Mouse (Mus musculus) cerebellum, adult 2 months (tissue): ENCODE data around the gene 2210017I01Rik. TPM values are rescaled to one million over a fixed set of nuclear protein-coding genes. Genes with fewer than 3 reads are reported as not detected.

Experiments used
- DNase-seq, 2 experiments: peaks; one replicate each; pipeline ENCODE4 v3.0.0; 2021
- H3K27ac ChIP-seq: fragments of 200-500 bp; 2 replicates; pipeline ENCODE4 v1.5.1; 2012; ENCODE audit warnings: low read length, control low read depth, inconsistent platforms; ENCODE audit not compliant: insufficient read depth
- H3K27me3 ChIP-seq: fragments of 200-500 bp; 2 replicates; pipeline ENCODE4 v1.6.1; 2012; ENCODE audit warnings: inconsistent platforms, mild to moderate bottlenecking, low read length, moderate library complexity; ENCODE audit not compliant: control insufficient read depth, insufficient read depth
- H3K4me1 ChIP-seq: fragments of 200-500 bp; 2 replicates; pipeline ENCODE4 v1.6.1; 2011; ENCODE audit warnings: low read length; ENCODE audit not compliant: control insufficient read depth, insufficient read depth
- H3K4me3 ChIP-seq: fragments of 200-500 bp; replicated peaks from 2 replicates; pipeline ENCODE3; 2011; ENCODE audit warnings: mild to moderate bottlenecking, low read depth, low read length, control low read depth; ENCODE audit not compliant: insufficient read depth
- CTCF ChIP-seq: fragments of 200-500 bp; IDR thresholded peaks from 2 replicates; pipeline ENCODE4 v1.5.1; 2011; ENCODE audit warnings: low read depth, mild to moderate bottlenecking, control low read depth, low read length, moderate library complexity, borderline replicate concordance; ENCODE audit not compliant: insufficient read depth
- POLR2A ChIP-seq: fragments of 200-500 bp; IDR thresholded peaks from 2 replicates; pipeline ENCODE4 v1.6.1; 2011; ENCODE audit warnings: low read length, control low read depth, borderline replicate concordance; ENCODE audit not compliant: insufficient read depth
- WGBS: fragments of 180-500 bp; shearing (Covaris S2); methylation state at CpG from one replicate; pipeline ENCODE4 v1.1.7; 2018; 5-methylcytosine and 5-hydroxymethylcytosine counted together
- polyA plus RNA-seq: library from polyadenylated mRNA; depleted of rRNA; stranded (reverse); fragments of >200 nt; gene quantifications from 2 replicates; pipeline ENCODE4 v1.2.3, GENCODE M21; 2012; rRNA removed

2210017I01Rik gene
- polyA plus RNA-seq = not detected in 2 replicates

DNA sequence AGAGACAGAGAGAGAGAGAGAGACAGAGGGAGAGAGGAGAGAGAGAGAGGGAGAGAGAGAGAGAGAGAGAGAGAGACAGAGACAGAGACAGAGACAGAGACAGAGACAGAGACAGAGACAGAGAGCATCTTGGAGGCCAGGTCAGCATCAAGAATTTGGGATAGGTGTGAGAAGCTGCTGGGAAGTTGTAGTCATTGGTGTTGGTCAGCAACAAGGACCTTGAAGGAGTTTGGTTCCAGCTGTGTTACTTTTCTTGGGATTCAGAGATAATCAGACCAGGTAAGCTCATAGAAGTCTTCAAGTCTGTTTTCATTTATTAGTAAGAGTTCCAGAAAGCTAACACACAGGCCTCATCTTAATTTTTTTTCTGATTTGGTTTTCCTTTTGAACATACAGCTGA lies at the start of gene 2210017I01Rik:
TSS of gene 2210017I01Rik (minus strand) at position 101 of the 400 bp plus-strand sequence.
- no peaks in the 10 kb centered on the region for H3K27me3 ChIP-seq
- DNase-seq = no peak
- H3K4me1 ChIP-seq = no peaks in the 10 kb centered on the region
- TF ChIP-seq POLR2A (no peak), CTCF (no peak)
- H3K4me3 ChIP-seq = no peak within 1 kb of the TSS
- no peak within 1 kb of the TSS for H3K27ac ChIP-seq

GRCm38 (mm10) chr3:92656826-92657225 lies 49.5 kb upstream of the 2210017I01Rik start, which contains the start of gene Lce1b:
TSS of gene Lce1b (minus strand) at chr3:92656926.
- DNase-seq = no peak
- Histone ChIP-seq H3K27ac (no peak within 1 kb of the TSS), H3K27me3 (no peaks in the 10 kb centered on the region), H3K4me3 (no peak within 1 kb of the TSS), H3K4me1 (no peaks in the 10 kb centered on the region)
- TF ChIP-seq POLR2A (no peak), CTCF (no peak)

- no peak within 1 kb of the TSS for H3K4me3 ChIP-seq
- TF ChIP-seq CTCF (no peak), POLR2A (no peak)
- 92% methylated on average over 1 of the region's 1 CpGs for WGBS
Observed at GRCm38 (mm10) chr3:92648207-92648606, 40.9 kb upstream of the 2210017I01Rik start, which contains the start of gene Lce1a1. TSS of gene Lce1a1 (minus strand) at chr3:92648307.

DNA sequence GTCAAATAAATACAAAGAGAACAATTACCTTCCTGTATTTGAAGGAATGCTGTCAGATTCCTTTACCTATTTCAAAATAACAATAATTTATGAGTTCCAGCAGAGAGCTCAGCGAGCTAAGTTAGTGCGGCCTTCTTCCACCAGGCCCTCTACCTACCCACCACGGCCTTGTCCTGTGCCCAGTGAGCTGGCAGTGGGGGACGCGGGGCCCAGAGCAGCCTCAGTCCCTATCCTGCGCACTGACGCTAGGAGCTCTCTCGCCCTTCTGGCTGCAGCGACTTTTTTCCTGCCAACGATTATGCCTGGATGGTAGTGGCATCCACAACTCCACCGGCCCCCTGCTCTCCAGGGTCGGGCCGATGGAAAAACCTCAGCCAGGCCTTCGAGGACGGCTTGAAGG lies 32.6 kb upstream of the 2210017I01Rik start:
- no peak for DNase-seq
- Histone ChIP-seq H3K4me1 (no peaks in the 10 kb centered on the region), H3K4me3 (no peak overlapping the region), H3K27ac (no peak overlapping the region), H3K27me3 (no peaks in the 10 kb centered on the region)
- WGBS = 92% methylated on average over 15 of the region's 15 CpGs
- TF ChIP-seq CTCF (no peak), POLR2A (no peak)

More at GRCm38 (mm10) chr3:92648207-92648606, 40.9 kb upstream of the 2210017I01Rik start, which contains the start of gene Lce1a1:
- DNase-seq = no peak
- no peak within 1 kb of the TSS for H3K27ac ChIP-seq
- H3K27me3 ChIP-seq = no peaks in the 10 kb centered on the region
- no peaks in the 10 kb centered on the region for H3K4me1 ChIP-seq

GRCm38 (mm10) chr3:92638653-92638991 lies 31.3 kb upstream of the 2210017I01Rik start:
- Histone ChIP-seq H3K4me3 (no peak overlapping the region), H3K4me1 (no peaks in the 10 kb centered on the region), H3K27ac (no peak overlapping the region), H3K27me3 (no peaks in the 10 kb centered on the region)
- DNase-seq = no peak
- TF ChIP-seq CTCF (no peak), POLR2A (no peak)
- WGBS = 77% methylated on average over 3 of the region's 3 CpGs

DNA sequence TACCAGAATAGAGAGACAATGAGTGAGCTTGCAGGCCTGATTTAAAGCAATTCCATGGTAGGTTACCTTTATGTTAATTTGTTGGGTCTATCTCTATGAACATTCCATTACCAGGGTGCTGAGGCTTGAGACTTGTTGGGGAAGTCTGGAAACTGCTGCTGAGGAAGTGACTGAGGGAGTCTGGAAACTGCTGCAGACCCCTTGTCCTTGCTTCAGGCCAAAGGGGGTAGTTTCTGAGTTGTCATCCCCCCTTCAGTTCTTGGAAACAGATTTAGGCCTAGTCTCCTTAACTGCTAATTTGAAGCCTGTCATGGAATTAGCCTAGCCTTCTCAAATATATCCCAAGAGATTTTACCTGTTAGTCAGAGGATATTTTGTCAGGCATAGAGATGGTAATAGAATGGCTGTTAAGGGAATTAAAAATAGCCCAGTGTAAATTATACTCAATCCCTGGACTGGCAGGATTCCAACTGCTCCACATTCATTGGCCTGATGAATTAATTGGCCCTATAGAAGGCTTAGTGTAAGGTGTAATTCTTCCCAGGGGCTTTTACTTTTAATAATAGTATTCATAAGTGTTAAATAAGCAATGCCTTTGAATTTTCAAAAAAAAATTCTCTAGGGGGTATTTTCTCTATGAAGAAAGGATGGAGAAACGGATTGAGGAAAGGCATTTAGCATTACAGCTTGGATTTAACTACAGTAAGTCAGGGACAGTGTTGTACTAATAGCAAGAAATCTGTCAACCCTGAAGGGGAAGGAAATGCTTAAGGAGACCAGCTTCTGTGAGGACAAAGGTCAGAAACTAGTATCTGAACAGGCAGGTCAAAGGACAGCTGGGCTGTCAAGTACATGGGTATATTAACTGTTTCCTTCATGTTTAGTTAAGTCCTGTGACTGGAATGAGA lies 30.7 kb upstream of the 2210017I01Rik start:
- 54% methylated on average over 1 of the region's 1 CpGs for WGBS
- peak in 1 of 2 experiments; percentile 1 for DNase-seq
- H3K4me1 ChIP-seq = no peaks in the 10 kb centered on the region
- no peak for TF ChIP-seq CTCF
- no peak for TF ChIP-seq POLR2A
- H3K4me3 ChIP-seq = no peak overlapping the region
- no peaks in the 10 kb centered on the region for H3K27me3 ChIP-seq
- H3K27ac ChIP-seq = no peak overlapping the region

- H3K4me3 ChIP-seq = no peak within 1 kb of the TSS
- 83% methylated on average over 2 of the region's 2 CpGs for WGBS
Observed at GRCm38 (mm10) chr3:92621560-92621959, 14.3 kb upstream of the 2210017I01Rik start, which contains the start of gene Lce6a. TSS of gene Lce6a (minus strand) at chr3:92621660.

DNA sequence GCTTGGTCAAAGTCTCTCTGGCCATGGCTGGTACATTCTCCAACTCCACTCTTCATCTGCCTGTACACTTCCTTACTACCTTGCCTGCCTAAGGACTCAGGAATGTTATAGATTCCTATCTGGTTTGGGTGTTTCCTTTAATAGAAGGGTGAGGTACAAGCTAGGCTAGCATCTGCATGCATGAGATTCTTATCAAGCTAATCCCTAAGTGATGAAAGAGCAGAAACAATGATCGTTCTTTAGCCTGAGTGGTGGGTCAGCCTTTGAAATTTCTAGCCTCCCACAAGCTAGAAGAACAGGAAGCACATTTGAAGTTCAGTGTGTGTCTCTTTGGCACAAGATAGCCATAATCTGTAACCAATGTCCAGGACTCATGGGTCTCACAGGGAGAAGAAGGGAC lies 2.5 kb upstream of the 2210017I01Rik start:
- 83% methylated on average over 1 of the region's 1 CpGs for WGBS
- no peak for DNase-seq
- H3K4me1 ChIP-seq = no peaks in the 10 kb centered on the region
- H3K27ac ChIP-seq = no peak overlapping the region
- no peaks in the 10 kb centered on the region for H3K27me3 ChIP-seq
- TF ChIP-seq CTCF (no peak), POLR2A (no peak)
- no peak overlapping the region for H3K4me3 ChIP-seq

More at GRCm38 (mm10) chr3:92621560-92621959, 14.3 kb upstream of the 2210017I01Rik start, which contains the start of gene Lce6a:
- Histone ChIP-seq H3K27me3 (no peaks in the 10 kb centered on the region), H3K27ac (no peak within 1 kb of the TSS), H3K4me1 (no peaks in the 10 kb centered on the region)
- DNase-seq = no peak
- TF ChIP-seq POLR2A = no peak
- TF ChIP-seq CTCF = no peak
